Mouse (Mus musculus): ENCODE measurements around the gene Mtch1.
"Not testable (repeated sequence)": the region's sequence is repeated elsewhere in the genome, so short reads cannot be mapped to it uniquely, and the experiment has no call there.

- not testable (repeated sequence) for TF ChIP-seq CTCF (IDR thresholded peaks at IDR 0.05; ENCODE audit: control insufficient read depth, insufficient read depth, insufficient read length); MAX (IDR thresholded peaks at IDR 0.05); MYOG (IDR thresholded peaks at IDR 0.05; ENCODE audit: control insufficient read depth, extremely low read depth, insufficient read length); USF1 (IDR thresholded peaks at IDR 0.05; ENCODE audit: low read depth)
Observed at GRCm38 (mm10) chr17:29317380-29317779, 30.4 kb downstream of the Mtch1 start, which contains the start of gene Pi16.
